ENCODE assay signal across 29 mouse cellular contexts in the genomic region with DNA sequence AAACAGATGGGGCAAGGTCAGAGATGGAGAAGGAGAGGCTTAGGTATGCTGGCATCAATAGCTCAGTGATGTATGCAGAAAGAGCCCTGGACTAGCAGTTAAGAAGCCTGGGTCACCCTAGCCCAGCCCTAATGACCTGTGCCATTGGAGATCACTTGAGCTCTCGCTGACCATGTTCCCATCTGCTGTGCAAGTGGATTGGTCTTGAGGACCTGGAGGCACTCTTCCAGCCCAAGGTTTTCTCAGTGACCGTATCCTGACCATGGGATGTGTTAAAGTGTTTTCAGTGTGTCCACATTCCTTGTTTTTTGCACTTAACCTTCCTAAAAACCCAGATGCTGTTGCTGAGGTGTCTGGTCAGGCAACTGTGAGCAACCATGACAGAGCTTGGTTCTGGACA. TPM values are rescaled to one million over a fixed set of nuclear protein-coding genes. Genes with fewer than 3 reads are reported as not detected.
"Had no signal": no experiment of that assay in that cellular context is flagged by ENCODE, and none has a peak within 500 bp of the region (broad histone marks: within the 10 kb centered on the region; RNA-seq: fewer than 3 reads in every experiment).

No protein-coding gene starts in this region.

- H3K4me2 ChIP-seq: heart, embryonic 12.5 days; hindbrain, embryonic 13.5 days; hindbrain, embryonic 15.5 days; kidney, embryonic 15.5 days; limb, embryonic 13.5 days; limb, embryonic 15.5 days; liver, embryonic 12.5 days had no signal

- H3K4me3 ChIP-seq: heart, embryonic 12.5 days; hindbrain, embryonic 13.5 days; hindbrain, embryonic 15.5 days; kidney, embryonic 15.5 days; limb, embryonic 13.5 days; limb, embryonic 15.5 days; liver, embryonic 12.5 days had no signal

- H3K9me3 ChIP-seq: heart, embryonic 12.5 days; hindbrain, embryonic 13.5 days; hindbrain, embryonic 15.5 days; kidney, embryonic 15.5 days; limb, embryonic 13.5 days; limb, embryonic 15.5 days; liver, embryonic 12.5 days had no signal

- H3K9ac ChIP-seq: heart, embryonic 12.5 days; hindbrain, embryonic 13.5 days; hindbrain, embryonic 15.5 days; limb, embryonic 13.5 days; limb, embryonic 15.5 days; liver, embryonic 12.5 days; liver, embryonic 14.5 days had no signal

- H3K36me3 ChIP-seq: heart, embryonic 12.5 days; hindbrain, embryonic 13.5 days; hindbrain, embryonic 15.5 days; kidney, embryonic 15.5 days; limb, embryonic 13.5 days; limb, embryonic 15.5 days; liver, embryonic 12.5 days had no signal

- H3K27me3 ChIP-seq: hindbrain, embryonic 15.5 days; kidney, embryonic 15.5 days; limb, embryonic 13.5 days; limb, embryonic 15.5 days; liver, embryonic 12.5 days had no signal

- H3K27ac ChIP-seq: hindbrain, embryonic 13.5 days; hindbrain, embryonic 15.5 days; hindbrain, postnatal 0 days; kidney, embryonic 15.5 days; kidney, postnatal 0 days; limb, embryonic 13.5 days; limb, embryonic 15.5 days; liver, embryonic 12.5 days; liver, embryonic 14.5 days had no signal

- ATAC-seq: hindbrain, postnatal 0 days; intestine, embryonic 16.5 days; liver, embryonic 12.5 days had no signal

- DNase-seq: gastrocnemius, postnatal 14 days; gastrocnemius, postnatal 36 days; heart, adult 18-20 months; heart, postnatal 14 days; heart, postnatal 36 days; kidney, adult 11 months; kidney, adult 2 months; kidney, adult 9 months; kidney, postnatal 14 days; kidney, postnatal 36 days; layer of hippocampus, adult 9-11 months; layer of hippocampus, postnatal 36 days; left cerebral cortex, postnatal 4 days had no signal

RNA-seq across cellular contexts. Expression of a gene that starts 22.2 kb away (rescaled TPM):
- total RNA-seq: gastrocnemius, adult 8-10 months; hindbrain, postnatal 0 days; layer of hippocampus, postnatal 14 days; layer of hippocampus, postnatal 36 days; left cerebral cortex, postnatal 25 days; liver, adult 2 months had no signal
- polyA plus RNA-seq: heart, embryonic 14.5 days; hindbrain, embryonic 13.5 days; hindbrain, embryonic 15.5 days; hindbrain, postnatal 0 days had no signal
